In genomic region chr4:115827888-115828571, GRCm38 (mm10) we compare ENCODE assay signal across 8 mouse cellular contexts. TPM values are rescaled to one million over a fixed set of nuclear protein-coding genes. Genes with fewer than 3 reads are reported as not detected.
A peak's percentile ranks its signal among the peaks of the same experiment; 100 is the strongest.
DNase-seq lines count a peak whose midpoint lies in the region; ATAC-seq and TF ChIP-seq lines count a peak whose summit lies in the region.

Mob3c (plus strand) TSS chr4:115828092.

- CTCF ChIA-PET in Patski (lab: Charles Lee) = interaction anchor here (0.9 kb wide), 1 partner anchor 12 kb away, joined by 3 read pairs; no protein-coding TSS in a partner anchor

- H3K27me3 ChIP-seq in Patski = no peaks in the 10 kb centered on the region

- in situ Hi-C loops in Patski (cut with MboI; ENCODE audit: low pct_unique_long_range_greater_than_20kb) = no loop called here

- DNase-seq in Patski (ENCODE audit: low read depth, low spot score) = no peak
- peak; percentile 62 for DNase-seq in cerebellum, adult 9-10 months
- peak; percentile 57 for DNase-seq in forelimb bud, embryonic 11.5 days (ENCODE audit: low read depth, low spot score)
- DNase-seq in layer of hippocampus, postnatal 14 days (ENCODE audit: low spot score in 2 of 2) = peak; percentile 28 to 45
- DNase-seq in right cerebral cortex, adult 18-20 months = peak; percentile 64
- DNase-seq in urinary bladder, adult 2 months (ENCODE audit: low spot score) = peak; percentile 63

- POLR2A ChIA-PET in Patski (lab: Charles Lee) = interaction anchor here (2.2 to 2.4 kb wide), 2 partner anchors 11 to 43 kb away, joined by 9 to 11 read pairs; partner anchors contain the start of genes Atpaf1 and Mknk1

- no peak for TF ChIP-seq CTCF in Patski (IDR thresholded peaks at IDR 0.05)

- ATAC-seq in Patski = peak; percentile 93
- ATAC-seq in hematopoietic stem cell, adult 5-6 weeks (replicated peaks in 1 of 2; ENCODE audit: insufficient read depth in 1 of 2, low FRiP score in 2 of 2, low TSS enrichment in 1 of 2, low read depth in 1 of 2, poor library complexity in 2 of 2, severe bottlenecking in 2 of 2) = peak; percentile 72 to 75
- ATAC-seq in megakaryocyte, adult 5-6 weeks (ENCODE audit: poor library complexity, severe bottlenecking) = peak; percentile 80

RNA-seq across cellular contexts. Expression of gene Mob3c, which starts in this region (rescaled TPM):
- 4.9 TPM for polyA plus RNA-seq in Patski (2021)
- total RNA-seq in hematopoietic stem cell, adult 5-6 weeks (2017) = 14.8 and 18.8 TPM in 2 replicates
- 1 to 10 TPM; 3.9 TPM for total RNA-seq in layer of hippocampus, postnatal 14 days (2021)
- 6.2 and 8.3 TPM in 2 replicates for total RNA-seq in megakaryocyte, adult 5-6 weeks (2015)
- total RNA-seq in megakaryocyte, adult 5-6 weeks (2017) = 9.6 and 10.2 TPM in 2 replicates
- 10.3 and 19.3 TPM in 2 replicates for polyA plus RNA-seq in urinary bladder, adult 2 months (2012; rRNA removed)
